In the genomic region with DNA sequence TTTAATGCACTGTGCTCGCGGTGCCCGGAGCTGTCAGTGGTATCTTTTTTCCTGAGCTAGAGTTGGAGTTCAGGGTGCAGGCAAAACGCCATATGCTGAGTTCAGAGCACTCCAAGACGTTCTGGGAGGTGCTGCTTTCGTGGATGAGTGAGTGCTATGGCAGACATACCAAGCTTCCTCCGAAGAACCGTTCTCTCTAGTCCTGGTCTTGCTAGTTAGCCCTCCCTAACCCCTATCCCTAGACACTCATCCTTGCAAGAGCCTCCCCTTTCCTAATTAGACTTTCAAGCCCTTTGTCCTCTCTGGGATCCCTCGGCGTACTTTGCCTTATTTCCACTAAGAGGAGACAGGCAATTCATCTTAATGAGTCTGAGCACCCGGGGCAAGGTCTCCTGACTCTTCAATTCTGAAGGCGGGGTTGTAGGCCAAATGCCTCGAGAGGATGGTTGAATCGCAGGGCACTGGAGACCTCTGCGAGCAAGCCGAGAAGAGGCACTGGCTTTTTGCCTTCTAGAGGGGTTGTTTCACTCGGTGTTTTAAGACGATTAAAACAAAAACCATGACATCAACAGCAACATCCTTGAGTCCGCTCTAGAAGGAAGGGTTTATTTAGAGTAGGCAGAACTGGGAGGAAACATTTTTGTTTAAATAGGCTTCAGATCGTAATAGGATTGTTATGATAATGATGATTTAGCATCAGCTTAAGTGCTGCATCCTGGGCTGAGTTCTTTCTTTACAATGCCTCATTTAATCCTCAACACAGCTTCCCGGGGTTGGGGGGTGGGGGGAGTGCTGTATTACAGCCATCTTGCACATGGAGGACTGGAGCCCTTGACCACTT, we compare ENCODE assay signal across 9 mouse cellular contexts.
DNase-seq lines count a peak whose midpoint lies in the region; ATAC-seq and TF ChIP-seq lines count a peak whose summit lies in the region.
"Had no signal": no experiment of that assay in that cellular context is flagged by ENCODE, and none has a peak within 500 bp of the region (broad histone marks: within the 10 kb centered on the region; RNA-seq: fewer than 3 reads in every experiment).

No protein-coding gene starts in this region.

- no peaks in the 10 kb centered on the region for H3K9me3 ChIP-seq in intestine, postnatal 0 days (ENCODE audit: control insufficient read depth)
- no peaks in the 10 kb centered on the region for H3K9me3 ChIP-seq in midbrain, embryonic 13.5 days

- peak overlapping the region; percentile 53; the same call in 1 of the 2 replicates for H3K27ac ChIP-seq in layer of hippocampus, adult 2 months
- H3K27ac ChIP-seq in intestine, postnatal 0 days (ENCODE audit: low read depth, low read length) = no peak overlapping the region
- H3K27ac ChIP-seq in midbrain, embryonic 13.5 days = peak overlapping the region; percentile 27
- H3K27ac ChIP-seq: macrophage had no signal

- H3K27me3 ChIP-seq in intestine, postnatal 0 days (replicated peaks; ENCODE audit: control insufficient read depth, insufficient read depth, low read length) = 0 out of 2 replicates have a peak, but pooled peaks cover 3% of the 10 kb centered on the region
- H3K27me3 ChIP-seq in midbrain, embryonic 13.5 days = peaks cover 28% of the 10 kb centered on the region

- no peak; the same call in 1 of the 2 replicates for ATAC-seq in intestine, postnatal 0 days
- peak; percentile 51 for ATAC-seq in midbrain, embryonic 13.5 days

- WGBS in intestine, postnatal 0 days = 13% methylated on average over 21 of the region's 21 CpGs
- WGBS in midbrain, embryonic 13.5 days = 2% methylated on average over 21 of the region's 21 CpGs

- peak overlapping the region; percentile 50 for H3K4me2 ChIP-seq in intestine, postnatal 0 days (replicated peaks; ENCODE audit: low read depth)
- peak overlapping the region; percentile 33 for H3K4me2 ChIP-seq in midbrain, embryonic 13.5 days (replicated peaks)

- 0 out of 2 replicates have a peak, but pooled peaks cover 8% of the 10 kb centered on the region for H3K4me1 ChIP-seq in intestine, postnatal 0 days (replicated peaks; ENCODE audit: control insufficient read depth, insufficient read depth, low read length)
- H3K4me1 ChIP-seq in midbrain, embryonic 13.5 days (replicated peaks) = peaks cover 46% of the 10 kb centered on the region

- no peak for DNase-seq in layer of hippocampus, adult 2 months (ENCODE audit: low spot score in 2 of 2)
- DNase-seq in layer of hippocampus, adult 8-10 months (ENCODE audit: low spot score in 2 of 2) = no peak
- peak; percentile 78 for DNase-seq in embryo, embryonic 11 days
- no peak for DNase-seq in right cerebral cortex, adult 18-20 months
- no peak for DNase-seq in left cerebral cortex, adult 11 months (ENCODE audit: low spot score)
- DNase-seq in left cerebral cortex, postnatal 25 days (ENCODE audit: low spot score in 2 of 2) = no peak

- H3K4me3 ChIP-seq in layer of hippocampus, adult 2 months = no peak overlapping the region
- H3K4me3 ChIP-seq in intestine, postnatal 0 days (ENCODE audit: low read depth, low read length) = 0 out of 2 replicates have a peak overlapping the region, but pooled peaks have one; percentile 11
- H3K4me3 ChIP-seq in midbrain, embryonic 13.5 days (replicated peaks) = peak overlapping the region; percentile 5; the same call in 1 of the 2 replicates

- intact Hi-C loops in left cerebral cortex, postnatal 25 days (cut with DNase I) = no loop called here

- no peak for TF ChIP-seq CTCF in layer of hippocampus, adult 2 months (conservative IDR thresholded peaks at IDR 0.05)
- no peak for TF ChIP-seq CTCF in intestine, postnatal 0 days (IDR thresholded peaks at IDR 0.05; ENCODE audit: low read depth)

- H3K9ac ChIP-seq in intestine, postnatal 0 days (ENCODE audit: low read depth, low read length) = no peak overlapping the region
- no peak overlapping the region for H3K9ac ChIP-seq in midbrain, embryonic 13.5 days (replicated peaks)

- H3K36me3 ChIP-seq in intestine, postnatal 0 days (ENCODE audit: control insufficient read depth, insufficient read depth) = no peaks in the 10 kb centered on the region
- H3K36me3 ChIP-seq in midbrain, embryonic 13.5 days = no peaks in the 10 kb centered on the region
